ENCODE assay signal across 25 mouse cellular contexts in genomic region chr17:55484108-55484870, GRCm38 (mm10). TPM values are rescaled to one million over a fixed set of nuclear protein-coding genes. Genes with fewer than 3 reads are reported as not detected.
A peak's percentile ranks its signal among the peaks of the same experiment; 100 is the strongest.
DNase-seq lines count a peak whose midpoint lies in the region; ATAC-seq and TF ChIP-seq lines count a peak whose summit lies in the region.
"Had no signal": no experiment of that assay in that cellular context is flagged by ENCODE, and none has a peak within 500 bp of the region (broad histone marks: within the 10 kb centered on the region; RNA-seq: fewer than 3 reads in every experiment).

No protein-coding gene starts in this region.

- H3K79me2 ChIP-seq in liver, adult 2 months (ENCODE audit: control insufficient read depth, insufficient read depth, low read length): no peaks in the 10 kb centered on the region

- no peaks in the 10 kb centered on the region for H3K9me3 ChIP-seq in hindbrain, postnatal 0 days (ENCODE audit: low read length)
- no peaks in the 10 kb centered on the region for H3K9me3 ChIP-seq in hindbrain, embryonic 10.5 days
- H3K9me3 ChIP-seq in liver, postnatal 0 days (ENCODE audit: low read length): no peaks in the 10 kb centered on the region
- H3K9me3 ChIP-seq in limb, embryonic 13.5 days: no peaks in the 10 kb centered on the region
- H3K9me3 ChIP-seq: embryonic facial prominence, embryonic 10.5 days; heart, embryonic 10.5 days; kidney, embryonic 15.5 days; midbrain, embryonic 15.5 days had no signal

- TF ChIP-seq POLR2A in liver, adult 2 months (IDR thresholded peaks at IDR 0.05; ENCODE audit: extremely low read depth, insufficient read depth, low read length): no peak

- TF ChIP-seq CTCF in hindbrain, postnatal 0 days (IDR thresholded peaks at IDR 0.05; ENCODE audit: low read depth): peak; percentile 43
- TF ChIP-seq CTCF in liver, adult 2 months (IDR thresholded peaks at IDR 0.05; ENCODE audit: low read depth, low read length): no peak
- TF ChIP-seq CTCF in liver, postnatal 0 days (IDR thresholded peaks at IDR 0.05; ENCODE audit: low read depth): no peak

- H3K27ac ChIP-seq in hindbrain, postnatal 0 days: 0 out of 2 replicates have a peak overlapping the region, but pooled peaks have one; percentile 4
- no peak overlapping the region for H3K27ac ChIP-seq in hindbrain, embryonic 10.5 days
- no peak overlapping the region for H3K27ac ChIP-seq in liver, adult 2 months (replicated peaks; ENCODE audit: insufficient read depth, low read depth, low read length)
- H3K27ac ChIP-seq in liver, postnatal 0 days (ENCODE audit: low read depth): no peak overlapping the region
- no peak overlapping the region for H3K27ac ChIP-seq in limb, embryonic 13.5 days
- H3K27ac ChIP-seq: embryonic facial prominence, embryonic 10.5 days; gastrocnemius, adult 2 months; heart, embryonic 10.5 days; kidney, embryonic 15.5 days; liver, embryonic 14.5 days; macrophage; midbrain, embryonic 15.5 days had no signal

- H3K4me1 ChIP-seq in hindbrain, postnatal 0 days (ENCODE audit: insufficient read depth, low read length): no peaks in the 10 kb centered on the region
- no peaks in the 10 kb centered on the region for H3K4me1 ChIP-seq in hindbrain, embryonic 10.5 days (replicated peaks)
- H3K4me1 ChIP-seq in liver, adult 2 months (ENCODE audit: control insufficient read depth, insufficient read depth, low read length): no peaks in the 10 kb centered on the region
- H3K4me1 ChIP-seq in liver, postnatal 0 days (ENCODE audit: insufficient read depth): no peaks in the 10 kb centered on the region
- peaks cover 19% of the 10 kb centered on the region for H3K4me1 ChIP-seq in limb, embryonic 13.5 days
- H3K4me1 ChIP-seq: heart, embryonic 10.5 days; kidney, embryonic 15.5 days; midbrain, embryonic 15.5 days had no signal

- peaks cover 6% of the 10 kb centered on the region; the same call in 1 of the 2 replicates for H3K36me3 ChIP-seq in hindbrain, postnatal 0 days (ENCODE audit: insufficient read depth, low read length)
- H3K36me3 ChIP-seq in hindbrain, embryonic 10.5 days: peaks cover 7% of the 10 kb centered on the region; the same call in 1 of the 2 replicates
- H3K36me3 ChIP-seq in liver, adult 2 months (ENCODE audit: control insufficient read depth, insufficient read depth, low read length): no peaks in the 10 kb centered on the region
- no peaks in the 10 kb centered on the region for H3K36me3 ChIP-seq in liver, postnatal 0 days (replicated peaks; ENCODE audit: insufficient read depth, low read length)
- peaks cover 3% of the 10 kb centered on the region; the same call in 1 of the 2 replicates for H3K36me3 ChIP-seq in limb, embryonic 13.5 days
- H3K36me3 ChIP-seq: heart, embryonic 10.5 days; kidney, embryonic 15.5 days had no signal

- no peak overlapping the region for H3K9ac ChIP-seq in hindbrain, postnatal 0 days (replicated peaks; ENCODE audit: low read length)
- H3K9ac ChIP-seq in liver, adult 2 months (ENCODE audit: low read depth, low read length): no peak overlapping the region
- no peak overlapping the region for H3K9ac ChIP-seq in liver, postnatal 0 days (replicated peaks)
- no peak overlapping the region for H3K9ac ChIP-seq in limb, embryonic 13.5 days
- H3K9ac ChIP-seq: kidney, embryonic 15.5 days; liver, embryonic 14.5 days; midbrain, embryonic 15.5 days had no signal

- no peaks in the 10 kb centered on the region for H3K27me3 ChIP-seq in hindbrain, postnatal 0 days (ENCODE audit: insufficient read depth, low read length)
- no peaks in the 10 kb centered on the region for H3K27me3 ChIP-seq in hindbrain, embryonic 10.5 days (ENCODE audit: insufficient read depth, poor library complexity, severe bottlenecking)
- no peaks in the 10 kb centered on the region for H3K27me3 ChIP-seq in liver, adult 2 months (ENCODE audit: control insufficient read depth, insufficient read depth, low read length)
- no peaks in the 10 kb centered on the region for H3K27me3 ChIP-seq in liver, postnatal 0 days (ENCODE audit: insufficient read depth, low read length)
- H3K27me3 ChIP-seq in limb, embryonic 13.5 days: peaks cover 17% of the 10 kb centered on the region
- H3K27me3 ChIP-seq: kidney, embryonic 15.5 days; midbrain, embryonic 15.5 days had no signal

- WGBS in hindbrain, postnatal 0 days: 82% methylated on average over 7 of the region's 7 CpGs
- 89% methylated on average over 7 of the region's 7 CpGs for WGBS in hindbrain, embryonic 10.5 days
- 78% methylated on average over 7 of the region's 7 CpGs for WGBS in liver, adult 2 months
- 76% methylated on average over 7 of the region's 7 CpGs for WGBS in liver, postnatal 0 days (ENCODE audit: insufficient replicate concordance)
- WGBS in limb, embryonic 13.5 days: 38% methylated on average over 7 of the region's 7 CpGs

- no peak overlapping the region for H3K4me3 ChIP-seq in hindbrain, postnatal 0 days (ENCODE audit: low read length)
- no peak overlapping the region for H3K4me3 ChIP-seq in hindbrain, embryonic 10.5 days
- no peak overlapping the region for H3K4me3 ChIP-seq in liver, adult 2 months (ENCODE audit: insufficient read depth, low read depth, low read length)
- H3K4me3 ChIP-seq in liver, postnatal 0 days (ENCODE audit: low read depth, low read length): no peak overlapping the region
- H3K4me3 ChIP-seq in limb, embryonic 13.5 days: no peak overlapping the region
- H3K4me3 ChIP-seq: embryonic facial prominence, embryonic 10.5 days; gastrocnemius, adult 2 months; heart, embryonic 10.5 days; kidney, embryonic 15.5 days; midbrain, embryonic 15.5 days had no signal

- TF ChIP-seq EP300 in liver, postnatal 0 days (IDR thresholded peaks at IDR 0.05; ENCODE audit: low read depth): no peak

- H3K4me2 ChIP-seq in hindbrain, postnatal 0 days (ENCODE audit: low read depth, low read length): no peak overlapping the region
- no peak overlapping the region for H3K4me2 ChIP-seq in liver, postnatal 0 days (ENCODE audit: low read depth, low read length)
- H3K4me2 ChIP-seq in limb, embryonic 13.5 days (replicated peaks): no peak overlapping the region
- H3K4me2 ChIP-seq: kidney, embryonic 15.5 days; midbrain, embryonic 15.5 days had no signal

- peak; percentile 56; the same call in 1 of the 2 replicates for ATAC-seq in hindbrain, postnatal 0 days
- no peak for ATAC-seq in liver, postnatal 0 days
- ATAC-seq in limb, embryonic 13.5 days (ENCODE audit: low FRiP score, low read depth): peak; percentile 84
- ATAC-seq: forebrain, embryonic 16.5 days; intestine, embryonic 16.5 days; midbrain, embryonic 15.5 days had no signal

- DNase-seq in hindbrain, postnatal 0 days (ENCODE audit: low spot score): peak; percentile 15
- no peak for DNase-seq in hindbrain, embryonic 10.5 days (ENCODE audit: low spot score)
- peak; percentile 1 for DNase-seq in liver, adult 2 months (ENCODE audit: extremely low read depth, low read depth, low spot score)
- no peak for DNase-seq in liver, postnatal 0 days
- DNase-seq in ZHBTc4 (ENCODE audit: low read depth, low spot score): peak; percentile 5
- no peak for DNase-seq in heart, adult 11 months
- DNase-seq in cerebellum, postnatal 36 days: no peak
- DNase-seq: adrenal gland, postnatal 10 days; B cell, adult 2 months; cerebellum, adult 2 months; gastrocnemius, adult 2 months; kidney, postnatal 4 days; layer of hippocampus, adult 9-11 months; right cerebral cortex, postnatal 25 days; thymus, postnatal 14 days had no signal

RNA-seq across cellular contexts. Expression of gene St6gal2, which starts 39.1 kb away (rescaled TPM):
- 69.2 and 87.7 TPM in 2 replicates for total RNA-seq in hindbrain, postnatal 0 days (2014; rRNA removed)
- polyA plus RNA-seq in hindbrain, postnatal 0 days (2015; fragmentation: Nextera tagmentation; extraction: Ambion mirVana): 23.5 and 28.2 TPM in 2 replicates
- polyA plus RNA-seq in hindbrain, embryonic 10.5 days (2016; fragmentation: Nextera tagmentation; extraction: Ambion mirVana): 4.4 and 6.9 TPM in 2 replicates
- under 0.01 TPM in 1 of 2 replicates, not detected in the other for total RNA-seq in liver, adult 2 months (2014; rRNA removed)
- polyA plus RNA-seq in liver, adult 2 months (2012; rRNA removed): not detected in 2 replicates
- not detected in 2 replicates for polyA plus RNA-seq in liver, postnatal 0 days (2015; fragmentation: Nextera tagmentation; extraction: Ambion mirVana)
- 3.4 and 4.9 TPM in 2 replicates for polyA plus RNA-seq in limb, embryonic 13.5 days (2015; fragmentation: Nextera tagmentation; extraction: Ambion mirVana)
- total RNA-seq: gastrocnemius, adult 2 months had no signal
- polyA plus RNA-seq: macrophage; spleen, adult 2 months had no signal

Comparison
In these comparisons a context has a peak if more than half of its experiments do, and no peak if none do; other contexts are left out.
1. DNase-seq: peak in hindbrain, postnatal 0 days (single experiment), liver, adult 2 months (single experiment) and ZHBTc4 (single experiment); none in hindbrain, embryonic 10.5 days (single experiment), liver, postnatal 0 days (single experiment), heart, adult 11 months (single experiment) and cerebellum, postnatal 36 days (0 of 2).